ENCODE assay signal across 8 mouse cellular contexts in the genomic region with DNA sequence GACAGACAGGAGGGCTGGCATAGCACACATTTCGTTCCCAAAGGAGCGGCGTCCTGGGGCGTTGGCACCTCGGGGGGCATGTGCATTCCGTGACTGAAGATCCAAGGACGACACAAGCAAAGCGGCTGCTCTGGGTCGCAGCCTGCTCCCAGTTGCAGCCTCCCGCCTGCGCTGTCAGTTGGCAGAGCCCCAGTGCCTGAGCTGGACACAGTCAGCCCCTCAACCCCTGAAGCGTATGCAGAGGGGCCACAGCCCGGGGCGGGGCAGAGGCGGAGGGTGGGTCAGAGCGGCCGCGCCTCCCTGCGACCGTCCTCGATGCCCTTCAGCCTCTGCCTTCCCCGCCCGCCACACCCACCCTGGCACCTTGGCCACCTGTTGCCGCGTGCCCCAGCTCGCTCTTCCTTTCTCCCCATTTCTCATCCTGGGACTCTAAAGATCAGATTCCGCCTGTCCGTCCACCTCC. TPM values are rescaled to one million over a fixed set of nuclear protein-coding genes. Genes with fewer than 3 reads are reported as not detected.
DNase-seq lines count a peak whose midpoint lies in the region; ATAC-seq and TF ChIP-seq lines count a peak whose summit lies in the region.

Gene Ppara, plus strand, starts transcription at position 413 of the 463 bp plus-strand sequence.

- peak within 1 kb of the TSS; percentile 70 for H3K4me3 ChIP-seq in ES-Bruce4 (ENCODE audit: low read depth, low read length)
- peak within 1 kb of the TSS; percentile 75 for H3K4me3 ChIP-seq in intestine, embryonic 16.5 days (ENCODE audit: low read length)
- H3K4me3 ChIP-seq in midbrain, embryonic 11.5 days (ENCODE audit: low read depth, low read length): peak within 1 kb of the TSS; percentile 63

- H3K4me1 ChIP-seq in ES-Bruce4 (ENCODE audit: control insufficient read depth, insufficient read depth, low read length): no peaks in the 10 kb centered on the region
- peaks cover 15% of the 10 kb centered on the region; the same call in 1 of the 2 replicates for H3K4me1 ChIP-seq in intestine, embryonic 16.5 days (ENCODE audit: control insufficient read depth, insufficient read depth, low read length)
- peaks cover 8% of the 10 kb centered on the region; the same call in 1 of the 2 replicates for H3K4me1 ChIP-seq in midbrain, embryonic 11.5 days (ENCODE audit: control insufficient read depth, insufficient read depth, low read length)

- no peaks in the 10 kb centered on the region for H3K27me3 ChIP-seq in ES-Bruce4 (ENCODE audit: control insufficient read depth, insufficient read depth, low read length, poor library complexity, severe bottlenecking)
- H3K27me3 ChIP-seq in intestine, embryonic 16.5 days (replicated peaks; ENCODE audit: control insufficient read depth, insufficient read depth, low read length): peaks cover 18% of the 10 kb centered on the region; the same call in 1 of the 2 replicates
- peaks cover 56% of the 10 kb centered on the region for H3K27me3 ChIP-seq in midbrain, embryonic 11.5 days (ENCODE audit: control insufficient read depth, insufficient read depth, low read length)

- WGBS in intestine, embryonic 16.5 days: 4% methylated on average over 28 of the region's 28 CpGs
- WGBS in midbrain, embryonic 11.5 days: 1% methylated on average over 20 of the region's 28 CpGs

- no peaks in the 10 kb centered on the region for H3K36me3 ChIP-seq in ES-Bruce4 (ENCODE audit: control insufficient read depth, insufficient read depth, low read length, poor library complexity, severe bottlenecking)
- H3K36me3 ChIP-seq in intestine, embryonic 16.5 days (ENCODE audit: control insufficient read depth, insufficient read depth, low read length): no peaks in the 10 kb centered on the region
- no peaks in the 10 kb centered on the region for H3K36me3 ChIP-seq in midbrain, embryonic 11.5 days (ENCODE audit: control insufficient read depth, insufficient read depth, low read length)

- no peak for TF ChIP-seq CTCF in ES-Bruce4 (IDR thresholded peaks at IDR 0.05; ENCODE audit: low read depth, low read length)

- TF ChIP-seq POLR2A in ES-Bruce4 (IDR thresholded peaks at IDR 0.05; ENCODE audit: insufficient read depth, low read length): no peak

- peak within 1 kb of the TSS; percentile 57 for H3K9ac ChIP-seq in ES-Bruce4 (ENCODE audit: low read depth, poor library complexity, severe bottlenecking)
- peak within 1 kb of the TSS; percentile 77 for H3K9ac ChIP-seq in intestine, embryonic 16.5 days (ENCODE audit: low read depth, low read length)
- H3K9ac ChIP-seq in midbrain, embryonic 11.5 days (ENCODE audit: low read length): peak within 1 kb of the TSS; percentile 36; the same call in 1 of the 2 replicates

- no peaks in the 10 kb centered on the region for H3K9me3 ChIP-seq in ES-Bruce4 (replicated peaks; ENCODE audit: control insufficient read depth, insufficient read depth, low read length, poor library complexity, severe bottlenecking)
- no peaks in the 10 kb centered on the region for H3K9me3 ChIP-seq in intestine, embryonic 16.5 days (ENCODE audit: control insufficient read depth, low read length)
- H3K9me3 ChIP-seq in midbrain, embryonic 11.5 days (ENCODE audit: control insufficient read depth, low read length): no peaks in the 10 kb centered on the region

- no peak within 1 kb of the TSS for H3K27ac ChIP-seq in ES-Bruce4 (ENCODE audit: insufficient read depth, low read length)
- peak within 1 kb of the TSS; percentile 70 for H3K27ac ChIP-seq in intestine, embryonic 16.5 days (ENCODE audit: low read length)
- H3K27ac ChIP-seq in midbrain, embryonic 11.5 days (ENCODE audit: low read depth, low read length): no peak within 1 kb of the TSS

- ATAC-seq in intestine, embryonic 16.5 days: peak; percentile 58
- ATAC-seq in midbrain, embryonic 11.5 days (ENCODE audit: low FRiP score): no peak

- intact Hi-C loops in gastrocnemius, postnatal 36 days (cut with DNase I): loop anchor here (5.0 kb wide), 2 partner anchors 68 to 78 kb away; partner anchors contain the start of gene Cdpf1

- H3K4me2 ChIP-seq in intestine, embryonic 16.5 days (ENCODE audit: low read depth, low read length): peak within 1 kb of the TSS; percentile 92
- H3K4me2 ChIP-seq in midbrain, embryonic 11.5 days: peak within 1 kb of the TSS; percentile 89

- no peak for TF ChIP-seq EP300 in ES-Bruce4 (IDR thresholded peaks at IDR 0.05; ENCODE audit: insufficient read depth, low read depth, low read length)

- DNase-seq in adrenal gland, adult (ENCODE audit: inconsistent age in 2 of 2, low spot score in 1 of 2): peak; percentile 50 to 62
- DNase-seq in gastrocnemius, postnatal 36 days: peak in 1 of 2 experiments; percentile 23
- DNase-seq in midbrain, embryonic 11.5 days (ENCODE audit: low spot score, missing footprints): no peak
- DNase-seq in frontal cortex, postnatal 36 days (ENCODE audit: low spot score in 2 of 2): no peak
- no peak for DNase-seq in adipocyte (ENCODE audit: low spot score)
- DNase-seq in cerebellum, postnatal 36 days: no peak

RNA-seq across cellular contexts. Expression of gene Ppara, which starts in this region (rescaled TPM):
- polyA plus RNA-seq in ES-Bruce4 (2011; ENCODE audit: insufficient read depth, insufficient read length, low read depth, missing spikeins): 0.28 and 0.43 TPM in 2 replicates
- 10 to 100 TPM; 14.5 to 16.5 TPM for total RNA-seq in gastrocnemius, postnatal 36 days (2021)
- polyA plus RNA-seq in intestine, embryonic 16.5 days (2015; fragmentation: Nextera tagmentation; extraction: Ambion mirVana): 31.0 and 37.6 TPM in 2 replicates
- 0.62 and 0.92 TPM in 2 replicates for polyA plus RNA-seq in midbrain, embryonic 11.5 days (2014; fragmentation: Nextera tagmentation; extraction: Ambion mirVana)

Comparison
In these comparisons a context has a peak if more than half of its experiments do, and no peak if none do; other contexts are left out.
1. RNA of gene Ppara (polyA plus RNA-seq): 31.0 to 37.6 TPM in intestine, embryonic 16.5 days; 0.62 to 0.92 TPM in midbrain, embryonic 11.5 days and 0.28 to 0.43 TPM in ES-Bruce4; every median in the first group is over 10 times any median in the second.
2. DNase-seq: peak in adrenal gland, adult (2 of 2); none in midbrain, embryonic 11.5 days (single experiment), frontal cortex, postnatal 36 days (0 of 2), adipocyte (single experiment) and cerebellum, postnatal 36 days (0 of 2).
3. Peak in every context shown above with its lines, with median percentiles within 50 percentile points of each other: H3K4me3 ChIP-seq and H3K9ac ChIP-seq.